Mouse (Mus musculus): ENCODE results near the gene Gcsam. TPM values are rescaled to one million over a fixed set of nuclear protein-coding genes. Genes with fewer than 3 reads are reported as not detected.

Gene Gcsam
- polyA plus RNA-seq, 1 experiment from 2014 or later: not detected

Other genes starting within 250 kb of the Gcsam start
- gene Cd200, start 201.3 kb upstream of the Gcsam start, polyA plus RNA-seq (2015; fragmentation: Nextera tagmentation; extraction: Ambion mirVana): 293 and 354 TPM in 2 replicates
- gene Gm609, start 117.4 kb upstream of the Gcsam start, polyA plus RNA-seq (2015; fragmentation: Nextera tagmentation; extraction: Ambion mirVana): 0.08 TPM in 1 of 2 replicates, not detected in the other
- gene Gm17783, start 78.3 kb upstream of the Gcsam start, polyA plus RNA-seq (2015; fragmentation: Nextera tagmentation; extraction: Ambion mirVana): not detected in 2 replicates
- not detected in 2 replicates for gene Slc9c1, start 75.1 kb upstream of the Gcsam start, polyA plus RNA-seq (2015; fragmentation: Nextera tagmentation; extraction: Ambion mirVana)
- 0.29 TPM in 1 of 2 replicates, not detected in the other for gene BC016579, start 43.7 kb downstream of the Gcsam start, polyA plus RNA-seq (2015; fragmentation: Nextera tagmentation; extraction: Ambion mirVana)
- gene Tmprss7, start 83.3 kb downstream of the Gcsam start, polyA plus RNA-seq (2015; fragmentation: Nextera tagmentation; extraction: Ambion mirVana): 0.46 and 0.49 TPM in 2 replicates
- 451 and 532 TPM in 2 replicates for gene Tagln3, start 114.2 kb downstream of the Gcsam start, polyA plus RNA-seq (2015; fragmentation: Nextera tagmentation; extraction: Ambion mirVana)
- gene Abhd10, start 132.6 kb downstream of the Gcsam start, polyA plus RNA-seq (2015; fragmentation: Nextera tagmentation; extraction: Ambion mirVana): 38.7 and 41.1 TPM in 2 replicates

Measured in neural tube, embryonic 15.5 days (tissue).